Mouse (Mus musculus) G1E-ER4 (cell line): Measurements from ENCODE around the gene Olfr224. TPM values are rescaled to one million over a fixed set of nuclear protein-coding genes. Genes with fewer than 3 reads are reported as not detected.
"Not testable (repeated sequence)": the region's sequence is repeated elsewhere in the genome, so short reads cannot be mapped to it uniquely, and the experiment has no call there.

Experiments used
- GATA1 ChIP-seq: IDR thresholded peaks from one replicate; pipeline ENCODE4 v1.8.0; 2012; ENCODE audit warnings: low read length, inconsistent platforms
- polyA plus RNA-seq: library from polyadenylated mRNA; stranded (reverse); fragments of >175 nt; gene quantifications from 2 replicates; pipeline ENCODE4 v1.2.3, GENCODE M21; 2012

Gene Olfr224
- polyA plus RNA-seq, 1 experiment = not detected

DNA sequence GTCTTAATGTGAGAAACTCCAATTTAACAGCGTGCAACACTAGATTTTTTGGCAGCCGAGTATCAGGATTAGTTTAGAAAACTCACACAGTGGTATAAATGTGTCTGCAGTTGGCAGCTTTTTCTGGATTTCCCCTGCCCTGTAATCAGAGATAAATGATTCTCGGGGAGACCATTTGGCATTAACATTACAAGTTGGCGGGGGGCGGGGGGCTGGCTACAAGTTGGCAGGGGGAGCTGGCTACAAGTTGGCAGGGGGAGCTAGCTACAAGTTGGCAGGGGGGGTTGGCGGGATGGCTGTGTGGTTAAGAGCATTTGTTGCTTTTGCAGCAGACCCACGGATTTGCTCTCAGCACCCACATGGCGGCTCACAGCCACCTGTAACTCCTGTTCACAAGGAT is 8.3 kb upstream of the Olfr224 start:
- no peak for TF ChIP-seq GATA1

DNA sequence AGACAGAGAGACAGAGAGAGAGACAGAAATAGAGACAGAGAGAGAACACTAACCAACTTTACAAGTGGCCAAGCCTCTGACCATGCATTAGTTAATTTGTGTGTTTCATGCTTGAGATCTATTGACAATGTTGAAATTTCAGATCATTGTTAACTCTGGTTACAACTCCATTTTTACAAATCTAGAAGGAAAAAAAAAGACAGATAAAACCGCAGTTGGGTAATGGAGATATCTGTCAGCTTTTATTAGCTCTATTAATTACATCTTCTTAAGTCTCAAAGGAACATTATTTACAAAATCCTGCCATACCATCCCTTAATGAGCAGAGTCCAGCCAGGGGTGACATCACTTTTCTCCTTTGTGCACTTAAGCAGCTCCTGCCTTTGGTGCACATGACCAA is 7.1 kb upstream of the Olfr224 start, which contains the start of gene Olfr325:
Gene Olfr325 (plus strand): TSS at position 301 of the 400 bp plus-strand sequence.
- no peak for TF ChIP-seq GATA1

DNA sequence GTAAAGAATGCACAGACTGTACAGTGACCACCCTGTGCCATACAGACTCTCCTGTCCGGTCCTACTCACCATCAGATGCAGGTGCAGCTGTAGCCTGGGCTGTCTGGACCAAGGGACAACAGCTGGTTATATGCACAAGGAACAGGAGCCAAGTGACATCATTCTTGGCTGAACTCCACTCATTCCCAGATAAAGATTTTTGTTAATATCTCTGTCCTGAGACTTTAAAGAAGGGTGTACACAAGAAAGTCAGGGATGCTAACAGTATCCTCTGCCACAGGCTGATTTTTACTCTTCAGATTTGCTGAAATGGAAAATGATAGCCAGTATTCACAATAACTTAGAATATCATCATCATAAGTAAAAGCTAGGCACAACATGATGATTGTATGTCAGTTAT is 14.8 kb downstream of the Olfr224 start, which contains the start of gene Olfr328:
Gene Olfr328 (minus strand): TSS at position 101 of the 400 bp plus-strand sequence.
- no peak for TF ChIP-seq GATA1

DNA sequence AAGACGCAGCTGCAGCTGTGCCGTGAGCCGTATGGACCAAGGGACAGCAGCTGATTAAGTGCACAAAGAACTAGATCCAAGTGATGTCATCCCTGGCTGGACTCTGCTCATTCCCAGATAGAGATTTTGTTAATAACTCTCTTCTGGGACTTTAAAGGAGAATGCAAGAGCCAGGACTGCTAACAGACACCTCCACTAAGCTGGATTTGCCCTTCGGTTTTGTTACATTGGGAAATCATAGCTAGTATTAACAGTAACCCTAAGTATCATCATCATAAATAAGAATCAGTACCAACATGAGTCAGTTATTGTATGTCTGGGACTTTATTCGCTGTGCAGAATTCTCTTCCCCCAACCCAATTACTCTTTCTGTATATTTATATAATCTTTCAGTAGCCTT is 24.0 kb downstream of the Olfr224 start, which contains the start of gene Olfr329-ps:
Gene Olfr329-ps (minus strand): TSS at position 101 of the 400 bp plus-strand sequence.
- no peak for TF ChIP-seq GATA1

DNA sequence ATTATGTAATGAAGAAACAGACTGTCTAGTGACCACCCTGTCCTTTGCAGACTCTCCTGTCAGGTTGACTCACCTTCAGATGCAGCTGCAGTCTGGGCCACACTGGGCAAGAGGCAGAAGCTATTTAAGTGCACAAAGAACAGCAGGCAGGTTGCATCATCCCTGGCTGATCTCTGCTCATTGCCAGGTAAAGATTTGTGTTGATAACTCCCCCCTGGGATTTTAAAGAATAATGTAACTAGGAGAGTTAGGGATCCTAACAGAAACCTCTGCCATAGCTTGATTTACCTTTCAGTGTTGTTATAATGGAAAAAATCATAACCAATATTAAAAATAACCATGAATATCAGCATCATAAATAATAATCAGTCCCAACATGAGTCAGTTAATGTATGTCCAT is 35.6 kb downstream of the Olfr224 start, which contains the start of gene Olfr330:
Gene Olfr330 (minus strand): TSS at position 101 of the 400 bp plus-strand sequence.
- TF ChIP-seq GATA1 = not testable (repeated sequence)

Other genes with a start within 250 kb of the Olfr224 start
- gene Zfp672, start 240.2 kb downstream of the Olfr224 start, polyA plus RNA-seq = 10.1 and 10.8 TPM in 2 replicates
- gene Sh3bp5l, start 239.8 kb downstream of the Olfr224 start, polyA plus RNA-seq = 29.4 and 33.7 TPM in 2 replicates
- gene Lypd8, start 191.5 kb downstream of the Olfr224 start, polyA plus RNA-seq = not detected in 2 replicates
- gene 1810065E05Rik, start 149.4 kb downstream of the Olfr224 start, polyA plus RNA-seq = not detected in 2 replicates
- gene Gm12253, start 138.0 kb downstream of the Olfr224 start, polyA plus RNA-seq = not detected in 2 replicates
- not detected in 2 replicates for gene Lypd9, start 117.6 kb downstream of the Olfr224 start, polyA plus RNA-seq
- not detected in 2 replicates for gene Olfr30, start 108.3 kb downstream of the Olfr224 start, polyA plus RNA-seq
- gene Olfr332, start 78.0 kb downstream of the Olfr224 start, polyA plus RNA-seq = not detected in 2 replicates
- gene Olfr331, start 68.0 kb downstream of the Olfr224 start, polyA plus RNA-seq = not detected in 2 replicates
- not detected in 2 replicates for gene Olfr330, start 35.7 kb downstream of the Olfr224 start, polyA plus RNA-seq
- gene Olfr329-ps, start 24.1 kb downstream of the Olfr224 start, polyA plus RNA-seq = not detected in 2 replicates
- not detected in 2 replicates for gene Olfr328, start 14.9 kb downstream of the Olfr224 start, polyA plus RNA-seq
- gene Olfr325, start 7.2 kb upstream of the Olfr224 start, polyA plus RNA-seq = not detected in 2 replicates
- gene Olfr324, start 24.6 kb upstream of the Olfr224 start, polyA plus RNA-seq = not detected in 2 replicates
- gene 2210407C18Rik, start 45.5 kb upstream of the Olfr224 start, polyA plus RNA-seq = not detected in 2 replicates
- gene Olfr323, start 59.9 kb upstream of the Olfr224 start, polyA plus RNA-seq = not detected in 2 replicates
- not detected in 2 replicates for gene Trim58, start 69.9 kb upstream of the Olfr224 start, polyA plus RNA-seq
- gene Olfr322, start 88.2 kb upstream of the Olfr224 start, polyA plus RNA-seq = not detected in 2 replicates
- gene Olfr320, start 110.5 kb upstream of the Olfr224 start, polyA plus RNA-seq = not detected in 2 replicates
- not detected in 2 replicates for gene Olfr319, start 128.6 kb upstream of the Olfr224 start, polyA plus RNA-seq
- gene Olfr318, start 153.5 kb upstream of the Olfr224 start, polyA plus RNA-seq = not detected in 2 replicates
- gene Olfr317, start 168.7 kb upstream of the Olfr224 start, polyA plus RNA-seq = not detected in 2 replicates
- gene Olfr316, start 182.2 kb upstream of the Olfr224 start, polyA plus RNA-seq = not detected in 2 replicates
- gene Olfr315, start 202.6 kb upstream of the Olfr224 start, polyA plus RNA-seq = not detected in 2 replicates
- gene Olfr314, start 212.4 kb upstream of the Olfr224 start, polyA plus RNA-seq = not detected in 2 replicates
- not detected in 2 replicates for gene Fam183b, start 231.4 kb upstream of the Olfr224 start, polyA plus RNA-seq
- not detected in 2 replicates for gene Olfr313, start 244.4 kb upstream of the Olfr224 start, polyA plus RNA-seq